Mouse (Mus musculus) spleen, adult 2 months (tissue): ENCODE results near the gene Add3.

Experiments
- CTCF ChIP-seq: fragments of 200-500 bp; IDR thresholded peaks from 2 replicates; pipeline ENCODE4 v1.5.1; 2011; ENCODE audit warnings: mild to moderate bottlenecking, inconsistent platforms; ENCODE audit not compliant: insufficient read depth, insufficient read length, insufficient replicate concordance; ENCODE audit errors: extremely low read depth
- POLR2A ChIP-seq: fragments of 200-500 bp; IDR thresholded peaks from 2 replicates; pipeline ENCODE4 v1.6.1; 2011; ENCODE audit warnings: low read depth, low read length, inconsistent platforms

GRCm38 (mm10) chr19:53175550-53175949 is 35.3 kb downstream of the Add3 start:
- TF ChIP-seq CTCF (no peak), POLR2A (no peak)
